Mouse (Mus musculus): Measurements from ENCODE around the gene Gm4553. TPM values are rescaled to one million over a fixed set of nuclear protein-coding genes. Genes with fewer than 3 reads are reported as not detected.
A peak's percentile ranks its signal among the peaks of the same experiment; 100 is the strongest.
"Not testable (repeated sequence)": the region's sequence is repeated elsewhere in the genome, so short reads cannot be mapped to it uniquely, and the experiment has no call there.

The Gm4553 gene
- total RNA-seq (2021), result not detected
- long read RNA-seq, experiment 1, result 0 reads
- long read RNA-seq, experiment 2, result 0 reads

GRCm38 (mm10) chr7:142165639-142166038 is at the start of gene Gm4553:
Gene Gm4553 (minus strand): TSS chr7:142165739.
- DNase-seq; intact Hi-C loops (cut with DNase I); H3K4me3 ChIP-seq; H3K27ac ChIP-seq: not testable (repeated sequence)

- H3K4me3 ChIP-seq; H3K27ac ChIP-seq; DNase-seq; intact Hi-C loops (cut with DNase I): not testable (repeated sequence)
These were observed 46.6 kb upstream of the Gm4553 start for GRCm38 (mm10) chr7:142212136-142212535.

- no peak for TF ChIP-seq CTCF (IDR thresholded peaks at IDR 0.05)
- intact Hi-C loops (cut with DNase I), result no loop called here
- Histone ChIP-seq H3K4me3 (no peak within 1 kb of the TSS), H3K27ac (no peak within 1 kb of the TSS)
- DNase-seq, result no peak
These were observed 46.0 kb upstream of the Gm4553 start, which contains the start of gene Gm7579 for GRCm38 (mm10) chr7:142211559-142211958. Gene Gm7579 (plus strand): TSS chr7:142211859.

- intact Hi-C loops (cut with DNase I); H3K27ac ChIP-seq; H3K4me3 ChIP-seq; DNase-seq: not testable (repeated sequence)
These were observed 41.4 kb upstream of the Gm4553 start for GRCm38 (mm10) chr7:142206891-142207290.

DNA sequence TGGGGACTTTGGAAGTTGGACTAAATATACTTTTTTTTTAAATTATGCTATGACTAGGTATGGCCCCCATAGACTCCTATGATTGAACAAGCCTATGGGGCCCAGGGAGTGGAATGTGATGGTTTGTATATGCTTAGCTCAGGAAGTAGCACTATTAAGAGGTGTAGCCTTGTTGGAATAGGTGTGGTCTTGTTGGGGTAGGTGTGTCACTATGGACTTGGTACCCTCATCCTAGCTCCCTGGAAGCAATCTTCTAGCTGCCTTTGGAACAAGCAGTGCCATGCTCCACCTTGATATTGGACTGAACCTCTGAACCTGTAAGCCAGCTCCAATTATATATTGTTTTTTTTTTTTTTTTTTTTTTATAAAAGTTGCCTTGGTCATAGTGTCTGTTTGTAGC is 39.9 kb upstream of the Gm4553 start:
- no peak overlapping the region for H3K4me3 ChIP-seq
- H3K27ac ChIP-seq, result no peak overlapping the region
- intact Hi-C loops (cut with DNase I), result no loop called here
- TF ChIP-seq CTCF (IDR thresholded peaks at IDR 0.05), result no peak
- DNase-seq, result no peak

DNA sequence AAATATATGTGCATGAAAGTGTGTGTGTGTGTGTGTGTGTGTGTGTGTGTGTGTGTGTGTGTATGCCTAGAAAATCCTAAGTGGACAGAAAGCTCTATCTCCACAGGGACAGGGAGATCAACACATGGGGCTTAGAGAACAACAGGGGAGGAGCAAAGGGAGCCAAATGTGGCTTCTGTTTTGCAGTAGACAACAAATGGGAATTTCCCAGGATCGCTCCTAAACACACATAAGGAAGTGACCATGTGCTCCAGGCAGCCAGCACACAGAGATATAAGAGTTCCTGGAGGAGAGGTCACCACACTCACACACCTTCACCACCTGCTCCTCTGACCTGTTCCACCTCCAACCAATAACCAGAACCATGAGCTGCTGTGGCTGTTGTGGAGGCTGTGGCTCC is 35.5 kb upstream of the Gm4553 start, which contains the start of gene Krtap5-3:
Krtap5-3 (plus strand) TSS at position 301 of the 400 bp plus-strand sequence.
- Histone ChIP-seq H3K4me3 (no peak within 1 kb of the TSS), H3K27ac (no peak within 1 kb of the TSS)
- no peak for TF ChIP-seq CTCF (IDR thresholded peaks at IDR 0.05)
- DNase-seq, result no peak
- intact Hi-C loops (cut with DNase I), result no loop called here

DNA sequence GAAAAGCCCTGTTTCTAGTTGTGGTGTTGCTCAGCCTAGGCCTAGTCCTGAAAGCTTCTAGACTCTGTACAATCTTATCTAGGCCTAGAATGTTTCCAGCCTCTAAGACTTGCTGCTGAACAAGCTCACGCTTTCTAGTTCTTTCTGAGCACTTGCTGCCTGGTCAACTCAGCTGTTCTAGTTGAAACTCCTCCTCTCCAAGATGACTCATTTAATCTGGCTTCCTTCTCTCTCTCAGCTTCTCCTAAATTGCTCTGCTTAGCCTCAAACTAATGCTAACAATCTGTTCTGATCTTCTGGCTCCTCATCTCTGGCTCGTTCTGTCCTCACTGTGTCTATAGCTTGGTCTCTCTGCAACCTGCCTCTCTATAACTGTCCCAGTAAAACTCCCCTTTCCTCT is 33.2 kb upstream of the Gm4553 start:
- TF ChIP-seq CTCF (IDR thresholded peaks at IDR 0.05), result no peak
- H3K4me3 ChIP-seq, result no peak overlapping the region
- DNase-seq, result no peak
- no peak overlapping the region for H3K27ac ChIP-seq
- intact Hi-C loops (cut with DNase I), result no loop called here

- H3K27ac ChIP-seq, result no peak within 1 kb of the TSS
- intact Hi-C loops (cut with DNase I), result no loop called here
- no peak within 1 kb of the TSS for H3K4me3 ChIP-seq
- no peak for TF ChIP-seq CTCF (IDR thresholded peaks at IDR 0.05)
- no peak for DNase-seq
These were observed 24.8 kb upstream of the Gm4553 start, which contains the start of gene Gm10153 for GRCm38 (mm10) chr7:142190289-142190688. Gene Gm10153 (minus strand): TSS chr7:142190389.

DNA sequence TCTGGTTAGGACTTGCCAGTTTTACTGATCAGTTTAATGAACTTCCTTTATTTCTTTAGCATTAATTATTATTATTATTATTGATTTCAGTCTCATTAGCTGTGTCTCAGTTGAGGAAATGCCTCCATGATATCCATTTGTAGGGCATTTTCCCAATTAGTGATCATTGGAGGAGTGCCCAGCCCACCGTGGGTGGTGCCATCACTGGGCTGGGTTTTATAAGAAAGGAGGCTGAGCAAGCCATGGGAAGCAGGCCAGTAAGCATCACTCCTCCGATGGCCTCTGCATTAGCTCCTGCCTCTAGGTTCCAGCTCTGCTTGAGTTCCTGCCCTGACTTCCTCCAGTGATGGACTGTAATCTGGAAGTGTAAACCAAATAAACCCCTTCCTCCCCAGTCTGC is 22.6 kb upstream of the Gm4553 start:
- Histone ChIP-seq H3K4me3 (no peak overlapping the region), H3K27ac (no peak overlapping the region)
- intact Hi-C loops (cut with DNase I), result no loop called here
- TF ChIP-seq CTCF (IDR thresholded peaks at IDR 0.05), result no peak
- DNase-seq, result no peak

DNA sequence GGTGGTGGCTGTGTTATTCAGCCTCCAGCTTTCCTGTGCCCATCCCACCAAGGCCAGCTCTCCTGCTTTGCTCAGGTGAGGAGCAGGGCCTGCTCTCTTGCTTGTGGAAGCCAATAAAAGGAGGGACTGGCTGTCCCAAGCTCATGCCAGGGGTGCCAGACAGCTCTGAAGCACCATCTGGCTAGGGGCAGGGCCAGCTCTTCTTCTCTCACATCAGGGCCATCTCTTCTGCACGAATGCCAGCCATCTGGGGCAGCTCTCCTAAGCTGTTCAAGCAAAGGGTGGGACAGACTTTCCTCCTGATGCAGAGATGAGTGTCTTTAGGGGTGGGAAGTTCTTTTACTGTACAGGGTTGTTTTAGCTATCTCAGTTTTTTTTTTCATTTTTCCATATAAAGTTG is 15.5 kb upstream of the Gm4553 start:
- DNase-seq, result no peak
- no peak for TF ChIP-seq CTCF (IDR thresholded peaks at IDR 0.05)
- intact Hi-C loops (cut with DNase I), result no loop called here
- Histone ChIP-seq H3K27ac (no peak overlapping the region), H3K4me3 (no peak overlapping the region)

DNA sequence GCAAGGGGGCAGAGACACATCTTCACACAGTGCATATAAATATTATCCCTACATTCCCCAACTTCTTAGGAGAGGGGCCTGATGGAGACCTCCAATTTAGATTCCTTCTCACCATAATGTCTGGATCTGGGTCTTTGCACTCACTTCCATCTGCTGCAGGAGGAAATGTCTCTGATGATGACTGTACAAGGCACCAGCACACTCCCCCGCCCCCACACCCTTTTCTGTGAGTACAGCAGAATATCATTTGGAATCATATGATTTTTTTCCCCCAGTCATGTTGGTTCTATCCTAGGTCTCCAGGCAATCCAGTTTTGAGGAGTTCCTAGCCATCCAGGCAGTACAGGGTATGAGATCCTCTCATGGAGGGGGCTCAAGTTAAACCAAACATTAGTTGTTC is 13.1 kb upstream of the Gm4553 start:
- Histone ChIP-seq H3K27ac (no peak overlapping the region), H3K4me3 (no peak overlapping the region)
- DNase-seq, result no peak
- intact Hi-C loops (cut with DNase I), result no loop called here
- TF ChIP-seq CTCF (IDR thresholded peaks at IDR 0.05), result no peak

DNA sequence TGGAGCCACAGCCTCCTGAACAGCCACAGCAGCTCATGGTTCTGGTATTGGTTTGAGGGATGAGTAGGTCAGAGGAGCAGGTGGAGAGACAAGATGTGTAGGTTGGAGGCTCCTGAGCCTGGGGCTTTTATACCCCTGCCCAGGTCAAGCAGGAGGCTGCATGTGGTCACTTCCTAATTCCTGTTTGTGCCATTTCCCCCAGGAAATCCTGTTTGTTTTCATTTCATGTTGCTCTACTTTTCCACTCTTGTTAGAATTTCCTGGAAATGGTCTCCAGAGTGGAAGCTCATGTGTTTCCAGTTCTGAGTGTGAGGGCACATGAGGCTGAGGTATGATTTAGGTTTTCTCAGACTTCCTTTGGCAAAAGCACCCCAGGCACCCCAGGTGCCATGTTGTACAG is 10.4 kb upstream of the Gm4553 start, which contains the start of gene Krtap5-2:
Krtap5-2 (minus strand) TSS at position 101 of the 400 bp plus-strand sequence.
- DNase-seq; intact Hi-C loops (cut with DNase I); H3K27ac ChIP-seq; H3K4me3 ChIP-seq: not testable (repeated sequence)

DNA sequence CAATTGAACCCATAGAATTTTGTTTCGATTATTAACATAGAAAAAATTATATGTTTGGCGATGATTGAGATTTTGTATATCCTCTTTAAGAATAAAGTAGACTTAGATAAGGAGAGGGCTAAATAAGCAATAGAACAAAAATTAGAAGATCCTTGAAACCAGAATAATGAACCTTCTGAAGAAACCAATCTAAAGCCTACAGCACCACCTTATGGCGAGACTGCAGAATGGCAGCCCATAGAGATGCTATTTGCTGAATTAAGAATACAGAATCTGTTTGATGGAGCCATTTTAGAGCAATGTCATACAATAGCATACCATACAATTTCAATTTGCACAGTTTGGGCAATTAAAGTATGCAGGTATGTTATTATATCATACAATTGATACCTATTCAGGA is 4.3 kb upstream of the Gm4553 start:
- TF ChIP-seq CTCF (IDR thresholded peaks at IDR 0.05), result peak; percentile 55
- Histone ChIP-seq H3K4me3 (no peak overlapping the region), H3K27ac (no peak overlapping the region)
- no peak for DNase-seq
- intact Hi-C loops (cut with DNase I), result no loop called here

- DNase-seq, result no peak
- TF ChIP-seq CTCF (IDR thresholded peaks at IDR 0.05), result no peak
- intact Hi-C loops (cut with DNase I), result no loop called here
- Histone ChIP-seq H3K4me3 (no peak overlapping the region), H3K27ac (no peak overlapping the region)
These were observed 6.2 kb downstream of the Gm4553 start for GRCm38 (mm10) chr7:142159366-142159765.

- H3K27ac ChIP-seq; H3K4me3 ChIP-seq; intact Hi-C loops (cut with DNase I); DNase-seq: not testable (repeated sequence)
These were observed 8.5 kb downstream of the Gm4553 start, which contains the start of gene Gm29735 for GRCm38 (mm10) chr7:142157013-142157412. Gene Gm29735 (minus strand): TSS chr7:142157113.
